Mouse (Mus musculus): Measurements from ENCODE around the gene Sypl.
A peak's percentile ranks its signal among the peaks of the same experiment; 100 is the strongest.

Sypl gene

DNA sequence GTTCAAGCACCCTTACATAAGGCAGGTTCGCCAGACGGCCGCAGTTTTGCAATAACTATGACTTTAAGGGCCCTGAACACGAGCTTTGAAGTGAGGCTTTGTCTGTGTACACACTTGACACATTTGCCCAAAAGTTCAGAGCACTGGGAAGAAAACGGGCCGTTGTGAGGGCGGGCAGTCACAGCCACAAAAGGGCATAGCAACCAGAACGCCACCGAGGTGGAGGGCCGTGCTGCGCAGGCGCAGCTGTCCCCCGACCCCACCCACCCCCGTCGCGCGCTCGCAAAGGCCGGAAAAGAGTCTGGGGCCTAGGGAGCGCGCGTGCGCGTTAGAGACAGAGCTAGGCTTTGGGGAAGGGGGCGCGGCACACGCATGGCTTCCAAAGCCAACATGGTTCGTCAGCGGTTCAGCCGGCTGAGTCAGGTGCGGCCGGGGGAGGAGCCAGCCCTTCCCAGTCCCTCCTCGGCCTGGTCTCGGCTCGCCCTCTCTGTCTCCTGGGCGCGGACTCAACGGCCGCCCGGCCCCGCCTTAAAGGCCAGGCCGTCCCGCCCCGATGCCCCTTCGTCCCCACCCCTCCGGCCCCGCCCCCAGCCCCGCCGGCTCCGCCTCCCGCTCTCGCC lies at the start of gene Sypl:
Sypl (plus strand) TSS at position 296 of the 620 bp plus-strand sequence.
- peak; percentile 98 for DNase-seq (ENCODE audit: low read depth, low spot score)

DNA sequence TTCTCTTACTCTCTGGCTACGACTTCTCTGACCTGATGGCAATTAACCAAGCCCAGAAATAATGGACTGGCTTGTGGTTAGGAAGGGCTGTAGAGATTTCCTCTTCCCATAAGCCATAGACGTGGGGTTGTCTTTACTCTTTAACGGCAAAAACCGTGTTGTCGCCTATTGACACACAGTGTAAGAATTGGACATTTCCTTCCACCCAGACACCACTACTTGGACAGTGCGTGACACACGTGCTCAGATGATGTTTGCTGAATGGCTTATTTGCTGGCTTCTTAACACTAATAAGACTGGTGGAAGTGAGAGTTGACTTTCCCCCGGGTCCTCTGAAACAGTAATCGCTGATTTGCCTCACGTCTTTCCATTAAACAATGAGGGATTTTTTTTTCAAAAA lies 44.0 kb upstream of the Sypl start:
- no peak for DNase-seq (ENCODE audit: low read depth, low spot score)

DNA sequence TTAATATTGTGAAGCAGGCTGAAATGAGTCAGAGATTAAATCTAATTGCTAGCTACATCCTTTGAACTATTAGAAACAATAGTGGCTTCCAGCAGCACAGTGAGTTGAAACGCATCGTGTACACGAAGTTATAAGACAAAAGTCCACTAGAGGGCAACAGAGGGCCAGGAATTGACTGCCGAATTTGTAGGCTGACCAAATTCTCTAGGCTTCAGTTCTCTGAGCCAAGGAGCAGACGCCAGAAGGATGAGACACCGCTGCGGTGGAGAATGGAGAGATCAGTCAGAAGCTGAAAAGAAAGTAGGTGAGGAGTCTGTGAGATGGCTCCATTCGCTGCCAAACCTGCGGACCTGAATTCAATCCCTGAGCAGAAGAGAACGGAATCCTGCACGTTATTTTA lies 43.6 kb upstream of the Sypl start:
- peak; percentile 90 for DNase-seq (ENCODE audit: low read depth, low spot score)

DNA sequence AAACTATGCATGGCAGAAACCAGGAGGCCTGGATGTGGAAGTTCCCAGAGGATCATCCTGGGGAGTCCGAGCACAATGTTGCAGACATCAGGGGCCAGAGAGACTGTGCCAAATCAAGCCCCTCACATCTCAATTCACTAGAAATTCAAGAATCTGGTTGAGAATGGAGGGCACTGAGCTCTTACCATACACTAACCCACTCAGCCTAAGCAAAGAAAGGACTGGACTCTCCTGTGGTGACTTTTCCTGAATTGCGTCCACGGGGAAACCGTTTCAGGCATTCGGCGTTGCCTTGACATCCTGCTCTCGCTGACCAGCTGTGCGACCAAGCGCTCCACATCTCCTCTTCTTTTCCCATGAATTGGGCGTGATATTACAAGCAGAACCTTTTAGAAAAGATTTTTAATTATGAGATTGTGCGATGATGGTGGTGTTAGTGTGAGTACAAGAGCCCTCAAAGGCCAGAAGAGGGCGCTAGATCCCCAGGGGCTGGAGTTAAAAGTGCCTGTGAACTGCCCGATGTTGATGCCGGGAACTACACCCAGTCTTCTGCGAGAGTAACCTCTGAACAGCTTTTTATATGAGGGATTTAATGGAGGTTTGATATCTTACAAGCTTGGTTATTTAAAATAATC lies 43.0 kb upstream of the Sypl start:
- peak; percentile 82 for DNase-seq (ENCODE audit: low read depth, low spot score)

DNA sequence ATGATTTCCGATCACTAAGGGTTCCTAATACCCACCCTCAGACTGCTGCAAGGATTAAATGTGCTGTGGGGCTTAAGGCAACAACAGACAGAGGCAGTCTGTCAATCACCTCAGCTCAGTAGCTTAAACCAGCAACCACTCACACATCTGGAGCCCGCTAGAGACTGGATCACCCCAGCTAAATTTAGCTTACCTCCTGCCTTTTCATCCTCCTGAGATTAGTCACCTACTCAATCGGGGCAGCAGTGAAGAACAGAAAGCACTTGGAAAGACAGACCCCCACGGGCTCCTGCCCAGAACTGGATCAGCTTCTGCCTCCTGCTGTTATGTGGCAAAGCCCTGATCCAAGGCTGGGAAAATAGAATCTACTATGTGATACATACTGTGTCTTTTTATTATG lies 42.1 kb upstream of the Sypl start:
- no peak for DNase-seq (ENCODE audit: low read depth, low spot score)

- no peak for DNase-seq (ENCODE audit: low read depth, low spot score)
These were observed 40.9 kb upstream of the Sypl start for GRCm38 (mm10) chr12:32912772-32913171.

DNA sequence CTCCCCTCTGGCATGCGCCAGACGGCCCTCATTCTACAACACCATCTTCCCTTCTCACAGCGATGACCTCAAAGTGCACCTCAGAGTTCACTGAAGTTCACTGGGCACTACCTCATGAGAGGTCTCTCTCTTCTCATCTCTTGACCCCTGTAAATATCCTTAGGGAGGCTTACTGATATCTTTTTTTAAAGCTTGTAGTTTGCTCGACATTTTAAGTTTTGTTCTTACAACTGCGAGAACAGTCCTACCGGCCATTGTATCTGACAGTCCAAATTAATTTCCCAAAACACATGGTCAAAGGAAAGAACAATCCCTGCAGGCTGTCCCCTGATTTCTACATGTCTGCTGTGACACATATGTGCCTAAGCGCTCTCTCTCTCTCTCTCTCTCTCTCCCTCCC lies 35.0 kb upstream of the Sypl start:
- no peak for DNase-seq (ENCODE audit: low read depth, low spot score)

GRCm38 (mm10) chr12:32919091-32919490 lies 34.6 kb upstream of the Sypl start:
- no peak for DNase-seq (ENCODE audit: low read depth, low spot score)

DNA sequence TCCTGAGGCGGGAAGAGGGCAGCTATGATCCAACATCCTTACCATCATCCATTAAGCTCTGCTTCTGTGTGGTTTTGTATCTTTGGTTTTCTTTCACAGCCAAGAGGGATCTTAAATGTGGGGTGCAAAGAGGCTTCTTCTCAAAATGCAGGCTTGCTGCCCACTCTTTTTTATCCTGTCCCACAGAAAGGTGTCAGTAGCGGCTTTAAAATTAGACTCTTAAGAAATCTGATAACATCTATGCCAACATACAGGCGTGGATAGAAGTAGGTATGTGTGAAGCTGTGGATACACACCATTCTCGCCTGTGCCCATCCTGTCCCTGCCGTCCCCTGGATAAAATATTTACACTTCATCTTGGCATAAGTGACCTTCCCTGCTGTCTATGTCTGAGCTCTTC lies 34.2 kb upstream of the Sypl start:
- no peak for DNase-seq (ENCODE audit: low read depth, low spot score)

GRCm38 (mm10) chr12:32920185-32920788 lies 33.4 kb upstream of the Sypl start:
- peak; percentile 27 for DNase-seq (ENCODE audit: low read depth, low spot score)

- DNase-seq (ENCODE audit: low read depth, low spot score), result no peak
These were observed 32.6 kb upstream of the Sypl start for GRCm38 (mm10) chr12:32921071-32921470.

DNA sequence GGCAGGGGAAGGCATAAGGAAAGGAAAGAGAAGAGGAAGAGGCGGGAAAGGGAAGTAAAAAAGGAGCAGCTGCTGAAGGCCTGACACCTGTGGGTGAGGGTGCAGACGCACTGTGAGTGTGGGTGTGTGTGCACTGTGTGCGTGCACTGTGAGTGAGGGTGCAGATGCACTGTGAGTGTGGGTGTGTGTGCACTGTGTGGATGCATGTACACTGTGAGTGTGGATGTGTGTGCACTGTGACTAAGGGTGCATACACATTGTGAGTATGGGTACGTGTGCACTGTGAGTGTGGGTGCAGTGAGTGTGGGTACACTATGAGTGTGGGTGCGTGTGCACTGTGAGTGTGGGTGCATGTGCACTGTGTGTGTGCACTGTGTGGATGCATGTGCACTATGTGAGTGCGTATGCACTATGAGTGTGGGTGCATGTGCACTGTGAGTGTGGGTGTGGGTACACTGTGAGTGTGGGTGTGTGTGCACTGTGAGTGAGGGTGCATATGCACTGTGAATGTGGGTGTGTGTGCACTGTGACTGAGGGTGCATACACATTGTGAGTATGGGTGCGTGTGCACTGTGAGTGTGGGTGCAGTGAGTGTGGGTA lies 32.1 kb upstream of the Sypl start:
- DNase-seq (ENCODE audit: low read depth, low spot score), result no peak

- no peak for DNase-seq (ENCODE audit: low read depth, low spot score)
These were observed 29.4 kb upstream of the Sypl start for GRCm38 (mm10) chr12:32924245-32924644.

DNA sequence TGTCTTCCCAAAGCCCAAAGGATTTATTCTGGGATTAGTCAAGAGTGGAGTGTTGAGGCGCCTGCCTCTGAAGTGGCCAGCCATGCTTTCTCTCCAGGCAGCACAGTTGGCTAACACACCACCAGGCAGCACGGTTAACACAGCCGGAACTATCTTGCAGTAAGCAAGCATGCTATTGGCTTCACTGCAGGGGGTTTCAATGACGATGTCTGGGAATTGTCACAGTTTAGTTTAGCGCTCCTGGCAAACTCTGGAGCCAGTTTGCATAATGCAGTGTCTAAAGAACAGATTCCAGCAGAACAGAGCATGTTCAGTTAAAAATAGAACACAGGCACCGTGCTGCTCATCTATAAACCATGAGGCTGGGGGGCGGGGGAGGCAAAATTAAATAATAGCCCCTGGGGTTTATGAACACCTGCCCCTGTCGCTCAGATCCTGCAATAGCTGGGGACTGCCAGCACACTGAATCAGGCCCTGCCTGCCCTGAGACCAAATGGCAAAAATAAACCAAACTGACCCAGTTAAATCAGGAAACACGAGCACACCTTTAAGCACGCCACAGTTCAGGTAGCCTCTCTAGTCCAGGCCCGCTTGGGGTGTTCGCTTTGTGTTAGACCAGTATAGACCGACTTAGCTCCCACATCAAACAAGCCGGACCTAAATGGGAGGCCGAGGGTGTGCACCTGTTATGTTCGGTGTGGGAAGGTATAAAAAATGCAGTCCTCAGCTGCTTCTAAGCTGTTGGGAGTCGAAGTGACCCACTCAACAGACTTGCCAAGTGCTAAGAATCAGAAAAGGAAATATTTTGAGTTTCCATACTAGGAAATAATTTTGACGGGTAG lies 27.1 kb upstream of the Sypl start:
- DNase-seq (ENCODE audit: low read depth, low spot score), result peak; percentile 37

DNA sequence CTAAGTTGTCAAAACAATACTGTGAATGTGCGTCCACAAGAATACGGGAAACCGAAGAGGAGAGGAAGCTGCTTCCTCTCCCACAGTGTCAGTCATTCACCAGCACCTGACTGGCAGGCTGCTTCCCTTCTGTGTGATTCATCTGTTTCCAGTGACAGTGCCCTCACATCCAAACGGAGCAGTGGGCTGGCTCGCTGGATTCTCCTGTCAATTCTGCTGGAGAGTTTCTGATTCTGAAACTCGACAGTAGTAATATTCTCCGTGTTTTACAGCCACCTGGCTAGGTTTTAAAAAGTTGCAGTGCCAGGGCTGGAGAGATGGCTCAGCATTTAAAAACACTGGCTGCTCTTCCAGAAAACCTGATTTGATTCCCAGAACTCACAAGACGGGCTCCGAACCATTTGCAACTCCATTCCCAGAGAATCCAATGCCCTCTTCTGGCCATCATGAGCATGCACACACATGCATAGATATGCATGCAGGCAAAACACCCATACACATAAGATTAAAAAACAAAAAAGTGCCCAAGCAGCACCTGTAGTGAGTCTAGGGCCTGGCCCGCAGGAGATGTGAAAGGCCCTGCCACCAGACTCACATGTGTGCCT lies 26.4 kb upstream of the Sypl start:
- no peak for DNase-seq (ENCODE audit: low read depth, low spot score)

DNA sequence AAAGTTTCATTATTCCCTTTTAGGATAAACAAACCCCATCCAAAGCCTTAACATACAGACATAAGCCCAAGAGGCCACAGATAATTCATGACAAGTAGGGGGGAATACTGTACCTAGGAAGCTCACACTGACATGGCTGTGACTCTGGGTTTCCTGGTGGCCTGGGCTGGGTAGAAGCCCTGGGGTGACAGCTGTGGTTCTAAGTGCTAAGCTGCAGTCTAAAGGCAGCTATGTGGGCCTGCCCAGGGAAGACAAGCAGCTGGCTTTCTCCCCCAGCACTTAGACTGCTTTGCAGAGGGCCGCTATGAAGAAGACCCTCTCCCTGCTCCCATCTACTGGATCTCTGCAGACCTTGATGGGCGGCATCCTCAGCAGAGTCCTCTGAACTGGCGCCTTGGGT lies 25.5 kb upstream of the Sypl start:
- DNase-seq (ENCODE audit: low read depth, low spot score), result no peak

DNA sequence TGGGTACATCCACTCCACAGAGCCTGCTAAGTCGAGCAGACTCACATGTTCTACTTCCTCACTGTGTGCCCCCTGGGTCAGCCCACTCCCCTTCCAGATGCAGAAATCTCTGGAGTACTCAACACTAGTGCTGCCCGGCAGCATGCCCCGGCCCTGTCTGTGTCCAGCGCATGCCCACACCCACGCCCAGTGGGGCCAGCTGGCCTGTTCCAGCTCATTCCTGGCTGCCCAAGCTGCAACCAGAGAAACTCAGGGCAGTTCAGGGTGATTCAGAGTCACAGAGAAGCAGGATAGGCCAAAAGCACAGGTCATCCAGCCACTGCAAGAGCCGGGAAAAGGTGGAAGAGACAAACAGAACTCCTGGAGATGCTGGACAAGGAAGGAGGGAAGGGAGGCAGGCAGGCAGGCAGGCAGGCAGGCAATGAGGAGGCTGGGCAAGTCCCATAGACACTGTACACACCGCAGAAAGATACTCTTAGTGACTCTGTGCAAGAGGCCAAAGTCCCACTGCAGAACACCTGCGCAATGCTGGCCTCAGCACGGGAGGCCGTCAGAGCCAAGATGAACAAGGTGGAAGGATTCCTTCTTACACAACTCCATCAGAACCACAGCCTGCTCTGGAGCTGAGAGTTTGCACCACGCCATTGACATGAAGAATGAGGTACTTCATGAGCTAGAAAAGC lies 23.7 kb upstream of the Sypl start:
- no peak for DNase-seq (ENCODE audit: low read depth, low spot score)

DNA sequence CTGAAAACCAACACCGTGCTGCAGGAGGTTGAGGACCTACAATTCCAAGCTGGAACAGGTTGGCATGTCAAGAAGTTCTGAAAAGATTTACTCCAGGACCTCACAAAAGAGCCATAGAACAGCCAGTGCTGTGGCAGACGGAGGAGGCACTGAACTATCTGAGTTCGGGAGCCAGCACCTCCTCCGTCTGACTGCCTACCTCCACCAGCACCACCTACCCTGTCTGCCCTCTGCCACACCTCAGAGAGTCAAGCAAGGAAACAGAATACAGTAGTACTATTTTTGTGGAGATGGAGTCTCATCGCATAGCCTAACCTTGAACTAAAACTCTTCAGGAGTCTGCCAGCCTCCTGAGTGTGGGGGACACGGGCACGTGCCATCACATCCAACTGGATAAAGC lies 23.1 kb upstream of the Sypl start:
- DNase-seq (ENCODE audit: low read depth, low spot score), result no peak

DNA sequence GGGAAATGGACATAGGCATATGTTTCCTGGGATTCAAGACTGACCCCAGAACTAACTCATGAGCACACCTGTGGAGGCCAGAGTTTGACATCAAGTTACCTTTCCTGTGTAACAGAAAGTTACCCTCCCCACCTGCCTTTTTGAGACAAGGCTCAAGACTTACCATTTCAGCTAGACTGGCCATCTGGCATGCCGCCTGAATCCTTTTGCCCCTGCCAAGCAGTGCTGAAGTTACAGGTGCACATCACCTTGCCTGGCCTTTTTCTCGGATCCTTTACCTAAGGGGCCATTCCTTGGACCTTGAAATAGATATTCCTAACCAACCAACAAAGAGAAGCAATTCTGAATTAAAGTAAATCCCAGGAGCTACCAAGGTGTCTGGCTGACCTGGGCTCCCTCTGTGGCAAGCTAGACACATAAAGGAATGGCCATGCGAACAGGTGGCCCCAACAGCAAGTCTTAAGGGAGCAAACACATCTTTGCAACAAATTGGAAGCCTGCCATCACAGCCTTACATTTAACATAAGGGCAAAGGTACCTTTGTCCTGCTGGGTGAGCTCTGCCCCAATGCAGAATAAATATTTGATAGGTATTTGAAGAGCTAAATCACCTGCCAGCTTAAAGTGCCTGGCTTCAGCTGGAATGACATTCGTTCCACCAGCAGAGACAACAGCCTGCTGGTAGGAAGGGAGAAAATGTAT lies 17.3 kb upstream of the Sypl start:
- DNase-seq (ENCODE audit: low read depth, low spot score), result no peak

DNA sequence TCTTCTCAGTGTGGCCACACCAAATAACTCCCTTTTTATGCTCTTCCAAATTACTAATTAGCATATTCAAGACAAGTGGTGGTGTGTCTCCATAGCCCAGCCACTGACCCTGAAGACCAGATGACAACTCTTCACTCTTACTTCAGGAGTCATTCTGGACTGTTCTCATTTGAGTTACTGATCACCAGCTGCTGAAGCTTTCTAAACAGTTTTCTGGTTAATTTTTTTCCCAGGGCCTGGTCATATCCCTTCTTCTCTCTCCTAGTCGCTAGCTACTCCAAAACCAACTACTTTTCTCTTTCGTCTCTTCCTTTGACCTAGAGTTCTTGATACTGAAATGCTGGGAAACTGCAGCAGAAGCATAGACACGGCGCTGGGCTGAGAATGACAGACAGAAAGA lies 12.6 kb upstream of the Sypl start:
- DNase-seq (ENCODE audit: low read depth, low spot score), result no peak
